Mouse (Mus musculus) adrenal gland, postnatal 25 days (tissue): ENCODE results near the gene Sap18b. TPM values are rescaled to one million over a fixed set of nuclear protein-coding genes. Genes with fewer than 3 reads are reported as not detected.
"Not testable (repeated sequence)": the region's sequence is repeated elsewhere in the genome, so short reads cannot be mapped to it uniquely, and the experiment has no call there.

Experiments used
- DNase-seq: peaks from one replicate; pipeline ENCODE4 v3.0.0; 2021; ENCODE audit warnings: mixed read lengths
- long read RNA-seq: library from polyadenylated mRNA; stranded (forward); transcript quantifications from one replicate; pipeline ENCODE4 v2.0.0, GENCODE M21; 2021
- total RNA-seq: library from RNA; stranded (reverse); gene quantifications from 2 replicates; pipeline ENCODE4 v1.2.3, GENCODE M21; 2021

Sap18b gene
- 190 and 199 TPM in 2 replicates for total RNA-seq
- long read RNA-seq, transcript Sap18b-201 (1 exons, 789 nt), result major isoform, 56 of 56 reads
- long read RNA-seq, partial matches to known transcripts, result 0 of 56 reads
- long read RNA-seq, other reads (novel, unspliced or antisense), result 0 of 56 reads

GRCm38 (mm10) chr8:95825162-95825561 lies at the start of gene Sap18b:
TSS of gene Sap18b (plus strand) at chr8:95825346.
- DNase-seq, result not testable (repeated sequence)

- DNase-seq, result no peak
Measured at GRCm38 (mm10) chr8:95781085-95781484, 44.1 kb upstream of the Sap18b start.

- DNase-seq, result no peak
Measured at GRCm38 (mm10) chr8:95781775-95782174, 43.4 kb upstream of the Sap18b start.

DNA sequence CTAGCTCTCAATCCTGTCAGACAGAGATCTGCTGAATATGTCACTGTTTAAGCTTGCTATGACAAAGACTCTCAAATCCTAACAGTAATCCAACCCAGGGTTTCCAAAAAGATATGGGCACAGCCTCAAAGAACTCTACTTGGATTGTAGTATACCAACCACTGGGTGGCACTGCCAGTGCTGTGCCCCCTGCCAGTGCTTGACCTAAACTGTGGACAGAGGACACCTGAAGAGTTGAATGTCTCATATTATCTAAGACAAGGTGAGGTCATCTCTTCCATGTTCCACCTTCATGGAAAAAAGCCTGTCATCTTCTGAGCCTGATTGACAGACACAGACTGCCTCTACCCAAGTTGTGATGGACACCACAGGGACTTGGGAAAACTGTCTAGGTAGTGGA lies 42.5 kb upstream of the Sap18b start:
- DNase-seq, result no peak

GRCm38 (mm10) chr8:95785591-95785990 lies 39.6 kb upstream of the Sap18b start:
- peak; percentile 16 for DNase-seq

DNA sequence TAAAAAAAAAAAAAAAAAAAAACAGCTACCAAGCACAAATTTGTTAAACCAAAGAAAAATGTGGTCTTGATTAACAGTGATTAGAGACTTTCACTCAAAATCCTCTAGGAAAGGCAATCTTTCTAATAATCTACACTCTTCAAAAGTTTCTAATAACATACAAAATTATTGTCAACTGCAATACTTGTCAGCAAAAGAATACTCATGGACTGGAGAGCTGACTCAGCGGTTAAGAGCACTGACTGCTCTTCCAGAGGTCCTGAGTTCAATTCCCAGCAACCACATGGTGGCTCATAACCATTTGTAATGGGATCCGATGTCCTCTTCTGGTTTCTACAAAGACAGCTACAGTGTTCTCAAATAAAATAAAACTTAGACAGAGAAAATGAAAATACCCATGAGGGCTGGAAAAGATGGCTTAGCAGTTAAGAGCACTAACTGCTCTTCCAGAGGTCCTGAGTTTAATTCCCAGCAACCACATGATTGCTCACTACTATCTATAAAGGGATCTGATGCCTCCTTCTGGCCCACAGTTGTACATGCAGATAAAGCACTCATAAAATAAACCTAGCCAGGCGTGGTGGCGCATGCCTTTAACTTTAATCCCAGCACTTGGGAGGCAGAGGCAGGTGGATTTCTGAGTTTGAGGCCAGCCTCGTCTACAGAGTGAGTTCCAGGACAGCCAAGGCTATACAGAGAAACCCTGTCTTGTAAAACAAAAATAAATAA lies 29.6 kb upstream of the Sap18b start:
- not testable (repeated sequence) for DNase-seq

DNA sequence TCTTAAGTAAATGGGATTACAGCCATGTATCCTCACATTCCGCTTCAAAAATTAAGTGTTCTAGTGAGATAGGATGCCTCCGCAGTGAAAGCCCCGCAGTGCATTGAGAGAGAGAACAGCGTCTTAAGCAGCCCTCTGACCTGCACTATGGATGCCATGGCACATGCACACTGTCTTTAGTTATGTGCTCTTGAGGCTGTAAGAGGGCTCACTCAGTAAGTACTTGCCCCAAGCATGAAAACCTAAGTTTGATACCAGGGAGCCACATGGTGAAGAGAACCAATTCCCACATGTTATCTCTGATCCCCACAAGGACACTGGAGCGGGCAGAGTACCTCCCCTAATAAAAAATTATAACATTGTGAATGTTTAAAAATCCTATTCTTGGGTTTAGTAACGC lies 26.0 kb upstream of the Sap18b start:
- no peak for DNase-seq

GRCm38 (mm10) chr8:95799891-95800290 lies 25.3 kb upstream of the Sap18b start:
- no peak for DNase-seq

DNA sequence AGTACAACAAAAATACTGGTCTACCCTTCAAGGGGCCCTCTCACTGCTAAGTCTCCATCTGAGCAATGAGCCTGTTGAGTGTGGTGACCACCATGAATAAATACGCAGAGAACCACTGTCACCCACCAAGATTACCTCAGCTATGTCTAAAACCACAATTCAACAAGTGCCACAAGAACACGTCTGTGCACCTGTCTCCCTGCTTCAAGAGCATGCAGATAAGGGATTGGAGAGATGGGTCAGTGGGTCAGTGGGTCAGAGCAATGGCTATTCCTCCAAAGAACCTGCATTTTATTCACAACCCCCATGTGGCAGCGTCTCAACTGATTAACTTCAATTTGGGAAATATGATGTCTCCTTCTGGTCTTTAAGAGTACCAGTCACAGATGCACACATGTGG lies 24.8 kb upstream of the Sap18b start:
- no peak for DNase-seq

DNA sequence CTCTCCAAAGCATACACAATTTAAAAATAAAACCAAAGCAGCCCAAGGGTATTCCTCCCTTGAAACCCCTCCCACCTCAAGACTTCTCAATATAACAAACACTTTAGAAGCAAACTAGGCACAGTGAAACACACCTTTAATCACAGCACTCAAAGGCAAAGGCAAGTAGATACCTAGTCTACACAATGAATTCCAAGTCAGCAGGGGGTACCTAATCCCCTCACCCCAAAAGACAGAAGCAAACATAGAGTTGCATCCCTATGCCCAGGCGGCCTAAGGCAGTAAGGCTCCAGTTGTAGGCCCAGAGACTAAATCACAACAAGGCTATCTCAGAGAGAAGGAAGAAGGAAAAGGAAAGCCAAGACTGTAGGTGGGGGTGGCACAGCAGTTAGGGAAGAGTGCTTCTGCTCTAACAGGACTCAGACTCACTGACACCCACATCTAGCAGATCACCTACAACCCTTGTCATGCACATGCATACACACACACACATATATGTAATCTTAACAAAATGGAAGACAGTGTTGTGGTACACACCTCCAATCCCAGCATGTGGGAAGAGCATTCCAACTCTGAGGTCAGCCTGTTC lies 23.6 kb upstream of the Sap18b start:
- DNase-seq, result no peak

DNA sequence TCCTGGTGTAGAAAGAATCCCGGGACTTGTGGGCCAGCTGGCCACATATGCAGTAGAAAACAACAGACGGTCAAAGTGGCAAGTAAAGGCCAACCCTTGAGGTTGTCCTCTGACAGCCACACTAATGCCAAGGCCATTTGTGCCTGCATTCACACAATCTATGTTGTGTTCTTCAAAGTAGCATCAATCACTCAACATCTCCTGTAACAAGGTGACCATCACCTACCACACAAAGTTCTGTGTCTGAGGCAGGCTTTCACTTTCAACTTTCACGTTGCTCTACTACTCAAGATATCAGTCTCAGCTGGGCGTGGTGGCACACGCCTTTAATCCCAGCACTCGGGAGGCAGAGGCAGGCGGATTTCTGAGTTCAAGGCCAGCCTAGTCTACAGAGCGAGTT lies 22.9 kb upstream of the Sap18b start:
- no peak for DNase-seq

- no peak for DNase-seq
Measured at GRCm38 (mm10) chr8:95805482-95805881, 19.7 kb upstream of the Sap18b start.

GRCm38 (mm10) chr8:95806461-95807191 lies 18.5 kb upstream of the Sap18b start:
- peak; percentile 41 for DNase-seq

- DNase-seq, result peak; percentile 93
Measured at GRCm38 (mm10) chr8:95807331-95807843, 17.8 kb upstream of the Sap18b start, which contains the start of gene Cnot1. TSS of gene Cnot1 (minus strand) at chr8:95807464.

GRCm38 (mm10) chr8:95807861-95808260 lies 17.3 kb upstream of the Sap18b start:
- peak; percentile 86 for DNase-seq

DNA sequence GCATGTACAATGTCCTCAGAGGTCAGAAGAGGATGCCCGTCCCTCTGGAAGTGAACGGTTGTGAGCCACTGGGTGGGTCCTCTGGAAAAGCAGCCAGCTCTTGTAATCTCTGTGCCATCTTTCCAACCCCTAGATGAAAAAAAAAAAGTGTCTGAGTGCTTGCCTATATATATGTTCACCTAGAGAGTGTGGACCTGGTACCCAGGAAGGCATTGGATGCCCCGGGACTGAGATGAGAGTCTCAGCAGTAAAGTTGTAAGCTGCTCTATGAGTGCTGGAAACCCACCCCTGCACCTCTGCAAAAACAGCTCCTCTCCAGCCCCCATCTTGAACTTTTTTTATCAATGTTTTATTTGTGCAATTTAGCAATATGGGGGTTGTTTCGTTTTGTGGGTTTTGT lies 16.5 kb upstream of the Sap18b start:
- DNase-seq, result no peak

DNA sequence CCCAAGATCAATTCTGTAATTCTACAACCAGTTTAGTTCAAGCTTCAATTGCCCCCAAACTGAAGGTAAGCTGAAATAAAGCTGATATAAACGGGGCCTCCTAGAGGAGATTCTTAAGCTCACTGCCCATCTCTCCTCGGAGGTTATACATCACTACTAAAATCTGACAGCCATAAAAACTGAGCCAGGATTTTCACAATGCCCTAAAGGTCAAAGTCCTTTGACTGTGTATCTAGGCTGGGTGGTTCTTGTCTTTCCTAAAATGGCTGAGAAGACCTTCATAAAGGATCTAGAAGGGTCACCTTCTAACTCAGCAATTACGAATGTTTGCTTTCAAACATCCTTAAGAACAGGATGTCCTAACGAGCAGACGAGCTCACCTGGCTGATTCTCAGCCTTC lies 16.0 kb upstream of the Sap18b start:
- DNase-seq, result no peak

GRCm38 (mm10) chr8:95810184-95810591 lies 15.0 kb upstream of the Sap18b start:
- DNase-seq, result no peak

DNA sequence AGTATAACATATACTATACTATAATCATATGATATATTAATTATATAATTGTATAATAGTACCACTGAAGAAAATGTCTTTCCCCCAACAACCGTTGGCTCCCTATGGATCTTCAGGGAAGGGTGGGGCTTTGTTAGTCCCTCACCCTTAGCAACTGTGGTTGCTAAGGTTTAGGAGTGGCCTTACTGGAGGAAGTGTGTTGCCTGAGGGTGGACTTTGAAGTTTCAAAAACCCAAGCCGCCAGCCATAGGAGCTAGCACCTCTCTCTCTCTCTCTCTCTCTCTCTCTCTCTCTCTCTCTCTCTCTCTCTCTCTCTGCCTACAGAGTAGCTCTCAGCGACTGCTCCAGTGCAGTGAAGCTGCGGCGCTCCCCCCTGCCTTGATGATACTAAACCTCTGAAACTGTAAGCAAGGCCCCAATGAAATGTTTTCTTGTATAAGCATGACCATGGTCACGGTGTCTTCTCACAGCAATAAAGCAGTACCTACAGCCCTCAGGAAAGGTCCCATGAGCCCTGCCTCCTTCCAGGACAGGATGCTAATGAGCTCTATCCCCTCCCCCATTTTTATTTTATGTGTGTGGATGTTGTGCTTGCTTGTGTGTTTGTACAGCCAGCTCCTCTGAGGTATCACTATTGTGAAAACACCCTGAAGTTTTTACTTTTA lies 9.0 kb upstream of the Sap18b start:
- DNase-seq, result no peak

DNA sequence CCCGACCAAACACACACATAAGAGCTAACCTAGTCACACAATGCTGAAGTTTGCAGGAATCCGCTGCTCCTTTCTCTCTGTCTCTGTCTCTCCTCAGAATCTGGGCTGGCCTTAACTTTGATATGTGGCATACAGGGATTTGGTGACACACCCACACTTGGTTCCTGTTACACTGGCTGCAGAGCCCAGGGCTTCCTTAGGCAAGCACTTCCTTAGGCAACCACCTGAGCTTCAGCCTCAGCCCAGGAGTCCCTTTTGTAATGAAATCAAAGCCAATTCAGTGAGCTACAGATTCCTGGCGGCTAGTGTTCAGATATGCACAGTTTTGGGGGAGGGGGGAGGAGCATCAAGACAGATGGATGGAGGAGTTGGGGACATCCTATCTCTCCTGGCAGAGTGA lies 7.5 kb upstream of the Sap18b start:
- DNase-seq, result no peak

DNA sequence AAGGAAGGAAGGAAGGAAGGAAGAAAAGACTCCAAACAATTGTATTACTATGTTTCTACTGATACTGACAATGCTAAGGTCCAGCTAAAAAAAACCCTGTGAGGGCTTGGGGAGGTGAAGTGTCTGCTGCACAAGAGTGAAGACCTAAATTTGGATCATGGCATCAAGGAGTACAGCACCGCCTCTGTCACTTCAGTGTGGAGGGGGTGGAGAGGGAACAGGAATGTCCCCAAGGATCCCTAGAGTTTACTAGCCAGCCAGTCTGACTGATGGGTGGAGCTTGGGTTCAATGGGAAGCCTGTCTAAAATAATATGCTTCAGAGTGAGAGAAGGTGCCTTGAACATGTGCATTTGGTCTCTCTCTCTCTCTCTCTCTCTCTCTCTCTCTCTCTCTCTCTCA lies 6.9 kb upstream of the Sap18b start:
- no peak for DNase-seq

GRCm38 (mm10) chr8:95821266-95821665 lies 3.9 kb upstream of the Sap18b start:
- DNase-seq, result no peak
